Mouse (Mus musculus): ENCODE measurements around the gene Efna1. TPM values are rescaled to one million over a fixed set of nuclear protein-coding genes. Genes with fewer than 3 reads are reported as not detected.

Efna1 gene
- polyA plus RNA-seq (2012; rRNA removed): 43.0 and 48.2 TPM in 2 replicates

GRCm38 (mm10) chr3:89280606-89281511 is at the start of gene Efna1:
Efna1 (minus strand) TSS chr3:89281142.

GRCm38 (mm10) chr3:89322514-89323165 is 41.7 kb upstream of the Efna1 start, which contains the start of gene Efna3:
Efna3 (minus strand) TSS chr3:89322965.

DNA sequence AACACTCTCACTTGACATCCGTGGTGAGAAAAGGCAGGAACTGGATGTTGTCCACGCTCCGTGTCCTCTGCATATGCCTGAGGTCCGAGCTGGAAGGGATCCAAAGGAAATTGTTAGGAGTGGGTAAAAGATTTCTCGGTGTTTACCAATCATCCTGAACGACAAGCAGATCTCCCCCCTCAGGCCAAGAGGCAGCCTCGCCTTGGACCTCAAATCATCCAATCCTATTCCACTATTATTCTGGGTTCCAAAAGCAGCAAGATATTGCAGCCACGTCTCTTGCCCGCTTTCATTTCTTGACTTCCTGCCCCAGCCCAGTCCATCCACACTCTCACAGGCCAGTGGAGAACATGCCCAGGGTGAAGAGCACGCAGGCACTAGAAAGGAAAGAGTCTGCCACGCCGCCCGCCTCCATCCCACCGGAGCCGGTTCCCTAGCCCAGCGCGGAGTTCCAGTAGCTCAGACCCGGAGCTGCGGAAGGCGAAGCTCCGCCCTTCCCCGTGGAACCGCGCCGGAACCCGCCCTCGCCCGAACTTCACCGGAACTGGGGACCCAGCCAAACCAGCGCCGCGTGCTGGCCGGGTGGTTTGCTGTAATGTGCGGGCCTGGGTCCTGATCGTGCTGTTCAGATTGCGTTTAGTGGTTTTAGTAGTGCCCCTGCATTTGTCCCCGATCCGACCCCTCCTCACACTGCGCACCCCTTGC is 10.7 kb downstream of the Efna1 start, which contains the start of gene Slc50a1:
TSS of gene Slc50a1 (minus strand) at position 520 of the 705 bp plus-strand sequence.

GRCm38 (mm10) chr3:89259076-89259475 is 21.9 kb downstream of the Efna1 start, which contains the start of gene Dpm3:
Dpm3 (plus strand) TSS chr3:89259358.

DNA sequence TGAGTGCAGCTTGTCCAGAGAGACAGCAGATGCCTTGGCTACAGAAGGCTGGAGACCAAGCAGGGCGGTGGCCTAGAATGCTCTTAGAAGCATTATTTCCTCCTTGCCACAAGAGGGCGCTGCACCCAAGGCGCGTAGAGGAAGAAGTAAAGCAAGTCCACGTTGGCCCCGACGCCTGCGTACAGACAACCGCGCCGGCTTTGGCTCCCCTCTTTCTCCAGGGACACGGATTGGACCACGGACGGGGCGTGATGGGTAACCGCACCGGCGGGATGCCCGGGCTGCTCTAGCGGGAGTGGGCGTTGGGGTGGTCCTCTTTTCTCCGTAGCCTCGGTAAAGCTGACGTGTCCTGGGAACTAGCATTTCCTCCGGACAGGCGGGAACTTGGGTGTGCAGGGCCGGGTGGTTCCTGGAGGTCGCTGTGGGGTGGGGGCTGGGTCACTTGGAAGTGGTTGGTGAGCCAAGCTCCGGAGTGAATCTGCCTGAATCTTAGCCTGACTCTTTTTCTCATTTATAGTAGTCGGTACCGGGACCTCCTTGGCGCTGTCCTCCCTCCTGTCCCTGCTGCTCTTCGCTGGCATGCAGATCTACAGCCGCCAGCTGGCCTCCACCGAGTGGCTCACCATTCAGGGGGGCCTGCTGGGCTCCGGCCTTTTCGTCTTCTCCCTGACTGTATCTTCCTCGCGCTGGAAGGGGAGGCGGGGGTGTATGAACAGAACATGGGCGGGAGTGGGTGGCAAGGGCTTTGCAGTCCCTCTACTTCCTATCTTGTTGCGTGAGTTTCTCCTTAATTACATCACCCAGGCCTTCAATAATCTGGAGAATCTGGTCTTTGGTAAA is 34.5 kb downstream of the Efna1 start, which contains the start of gene Trim46:
TSS of gene Trim46 (minus strand) at position 49 of the 840 bp plus-strand sequence.

DNA sequence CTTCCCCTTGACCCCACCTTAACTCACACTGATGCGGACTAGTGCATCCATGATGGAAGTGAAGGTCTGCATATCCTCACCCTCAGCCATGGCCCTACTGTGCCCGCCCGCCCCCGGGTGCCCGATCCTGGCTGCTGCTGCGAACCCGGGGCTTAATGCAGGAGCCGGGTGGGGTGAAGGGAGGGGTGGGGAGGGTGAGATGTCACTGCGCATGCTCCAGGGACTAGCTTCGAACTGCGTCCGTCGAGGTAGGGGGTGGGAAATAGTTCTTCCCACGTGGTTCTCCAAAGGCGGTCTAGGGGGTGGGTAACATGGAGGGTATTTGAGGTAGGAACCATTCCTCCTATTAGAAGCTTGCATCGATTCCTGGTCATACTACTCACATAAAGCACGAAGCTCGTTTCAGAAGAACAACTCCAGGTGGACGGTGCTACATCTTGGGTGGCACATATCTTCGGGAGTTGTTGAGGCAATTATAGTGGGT is 35.2 kb downstream of the Efna1 start, which contains the start of gene Krtcap2:
TSS of gene Krtcap2 (plus strand) at position 279 of the 484 bp plus-strand sequence.

GRCm38 (mm10) chr3:89228836-89229235 is 52.1 kb downstream of the Efna1 start, which contains the start of gene Muc1:
Muc1 (plus strand) TSS chr3:89229057.

DNA sequence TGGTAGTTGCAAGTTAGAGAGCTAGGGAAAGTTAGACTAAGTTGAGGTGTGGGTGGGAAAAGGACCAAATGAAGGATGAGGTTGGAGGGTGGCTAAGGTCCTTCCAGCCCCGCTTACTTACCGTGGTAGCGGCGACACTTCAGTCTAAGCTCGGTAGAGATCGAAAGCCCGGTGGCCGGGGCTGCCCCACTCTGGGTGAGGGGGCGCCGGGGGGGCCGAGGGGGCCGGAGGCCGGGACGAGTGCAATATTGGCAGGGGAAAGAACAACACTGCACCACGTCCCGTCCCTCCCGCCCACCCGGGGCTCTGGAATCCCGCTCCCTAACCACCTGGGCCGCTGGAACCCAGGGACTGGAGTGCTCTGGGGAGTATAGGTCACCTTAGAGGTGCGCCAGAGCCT is 54.0 kb downstream of the Efna1 start, which contains the start of gene Mtx1:
TSS of gene Mtx1 (minus strand) at position 189 of the 400 bp plus-strand sequence.

Other genes starting within 250 kb of the Efna1 start
- 36.2 and 37.3 TPM in 2 replicates for gene Rusc1, start 187.8 kb downstream of the Efna1 start, polyA plus RNA-seq (2012; rRNA removed)
- gene Gm43738, start 180.0 kb downstream of the Efna1 start, polyA plus RNA-seq (2012; rRNA removed): not detected in 2 replicates
- 139 and 176 TPM in 2 replicates for gene Fdps, start 179.2 kb downstream of the Efna1 start, polyA plus RNA-seq (2012; rRNA removed)
- gene Pklr, start 145.0 kb downstream of the Efna1 start, polyA plus RNA-seq (2012; rRNA removed): 2.0 and 8.7 TPM in 2 replicates
- gene Hcn3, start 120.9 kb downstream of the Efna1 start, polyA plus RNA-seq (2012; rRNA removed): 9.1 and 13.9 TPM in 2 replicates
- 89.7 and 99.3 TPM in 2 replicates for gene Clk2, start 116.3 kb downstream of the Efna1 start, polyA plus RNA-seq (2012; rRNA removed)
- 154 and 183 TPM in 2 replicates for gene Scamp3, start 103.7 kb downstream of the Efna1 start, polyA plus RNA-seq (2012; rRNA removed)
- gene Fam189b, start 98.0 kb downstream of the Efna1 start, polyA plus RNA-seq (2012; rRNA removed): 63.7 and 65.9 TPM in 2 replicates
- 61.5 and 89.3 TPM in 2 replicates for gene Gba, start 78.2 kb downstream of the Efna1 start, polyA plus RNA-seq (2012; rRNA removed)
- 59.8 and 60.5 TPM in 2 replicates for gene Thbs3, start 66.0 kb downstream of the Efna1 start, polyA plus RNA-seq (2012; rRNA removed)
- 229 and 256 TPM in 2 replicates for gene Mtx1, start 54.1 kb downstream of the Efna1 start, polyA plus RNA-seq (2012; rRNA removed)
- 16.1 and 33.4 TPM in 2 replicates for gene Muc1, start 52.1 kb downstream of the Efna1 start, polyA plus RNA-seq (2012; rRNA removed)
- 267 and 351 TPM in 2 replicates for gene Krtcap2, start 35.2 kb downstream of the Efna1 start, polyA plus RNA-seq (2012; rRNA removed)
- 16.5 and 20.5 TPM in 2 replicates for gene Trim46, start 34.8 kb downstream of the Efna1 start, polyA plus RNA-seq (2012; rRNA removed)
- gene Dpm3, start 21.8 kb downstream of the Efna1 start, polyA plus RNA-seq (2012; rRNA removed): 503 and 662 TPM in 2 replicates
- gene Slc50a1, start 10.6 kb downstream of the Efna1 start, polyA plus RNA-seq (2012; rRNA removed): 203 and 215 TPM in 2 replicates
- gene Efna3, start 41.8 kb upstream of the Efna1 start, polyA plus RNA-seq (2012; rRNA removed): 1.9 and 5.0 TPM in 2 replicates
- gene Efna4, start 56.9 kb upstream of the Efna1 start, polyA plus RNA-seq (2012; rRNA removed): 36.4 and 44.7 TPM in 2 replicates
- gene Adam15, start 68.9 kb upstream of the Efna1 start, polyA plus RNA-seq (2012; rRNA removed): 179 and 187 TPM in 2 replicates
- gene Dcst2, start 80.8 kb upstream of the Efna1 start, polyA plus RNA-seq (2012; rRNA removed): 0.23 and 0.62 TPM in 2 replicates
- 0.30 and 0.32 TPM in 2 replicates for gene Dcst1, start 84.1 kb upstream of the Efna1 start, polyA plus RNA-seq (2012; rRNA removed)
- gene Zbtb7b, start 113.6 kb upstream of the Efna1 start, polyA plus RNA-seq (2012; rRNA removed): 68.2 and 77.9 TPM in 2 replicates
- 2.0 TPM in 1 of 2 replicates, not detected in the other for gene Lenep, start 121.7 kb upstream of the Efna1 start, polyA plus RNA-seq (2012; rRNA removed)
- gene Flad1, start 130.7 kb upstream of the Efna1 start, polyA plus RNA-seq (2012; rRNA removed): 34.7 and 49.3 TPM in 2 replicates
- gene Cks1b, start 137.2 kb upstream of the Efna1 start, polyA plus RNA-seq (2012; rRNA removed): 40.3 and 61.0 TPM in 2 replicates
- gene Shc1, start 137.3 kb upstream of the Efna1 start, polyA plus RNA-seq (2012; rRNA removed): 116 and 134 TPM in 2 replicates
- gene Pygo2, start 149.1 kb upstream of the Efna1 start, polyA plus RNA-seq (2012; rRNA removed): 179 and 285 TPM in 2 replicates
- 80.0 and 83.8 TPM in 2 replicates for gene Pbxip1, start 155.6 kb upstream of the Efna1 start, polyA plus RNA-seq (2012; rRNA removed)
- 17.7 and 21.3 TPM in 2 replicates for gene Pmvk, start 173.4 kb upstream of the Efna1 start, polyA plus RNA-seq (2012; rRNA removed)
- 8.1 and 8.4 TPM in 2 replicates for gene Kcnn3, start 239.0 kb upstream of the Efna1 start, polyA plus RNA-seq (2012; rRNA removed)

All from ovary, adult 2 months (tissue).